ENCODE assay signal across 13 mouse cellular contexts in genomic region chr17:10300968-10301795, GRCm38 (mm10). TPM values are rescaled to one million over a fixed set of nuclear protein-coding genes. Genes with fewer than 3 reads are reported as not detected.
DNase-seq lines count a peak whose midpoint lies in the region; ATAC-seq and TF ChIP-seq lines count a peak whose summit lies in the region.
"Had no signal": no experiment of that assay in that cellular context is flagged by ENCODE, and none has a peak within 500 bp of the region (broad histone marks: within the 10 kb centered on the region; RNA-seq: fewer than 3 reads in every experiment).

No protein-coding gene starts in this region.

- H3K9ac ChIP-seq in heart, embryonic 16.5 days (ENCODE audit: low read length): peak overlapping the region; percentile 49
- H3K9ac ChIP-seq in midbrain, postnatal 0 days (replicated peaks; ENCODE audit: low read length, poor library complexity, severe bottlenecking): no peak overlapping the region
- H3K9ac ChIP-seq in midbrain, embryonic 15.5 days: no peak overlapping the region
- H3K9ac ChIP-seq: liver, embryonic 14.5 days; midbrain, embryonic 12.5 days had no signal

- H3K36me3 ChIP-seq in heart, embryonic 16.5 days (ENCODE audit: control insufficient read depth, insufficient read depth): no peaks in the 10 kb centered on the region
- H3K36me3 ChIP-seq in midbrain, postnatal 0 days (ENCODE audit: insufficient read depth, low read length): no peaks in the 10 kb centered on the region
- H3K36me3 ChIP-seq in midbrain, embryonic 15.5 days (replicated peaks): no peaks in the 10 kb centered on the region
- no peaks in the 10 kb centered on the region for H3K36me3 ChIP-seq in splenic B cell, adult 2 months (ENCODE audit: control insufficient read depth, insufficient read depth, low read length, poor library complexity, severe bottlenecking)
- H3K36me3 ChIP-seq: midbrain, embryonic 12.5 days had no signal

- TF ChIP-seq CTCF in midbrain, postnatal 0 days (IDR thresholded peaks at IDR 0.05): no peak

- DNase-seq in heart, adult 8-10 months (ENCODE audit: low spot score): no peak
- no peak for DNase-seq in midbrain, postnatal 0 days (ENCODE audit: low spot score)
- peak; percentile 31 for DNase-seq in splenic B cell, adult 2 months (ENCODE audit: low read depth, low spot score)
- DNase-seq in kidney, adult 8-10 months: no peak
- DNase-seq: cerebellum, postnatal 10 days; heart, postnatal 14 days; kidney, postnatal 36 days; thymus, adult 18-20 months had no signal

- no peaks in the 10 kb centered on the region for H3K27me3 ChIP-seq in heart, embryonic 16.5 days (ENCODE audit: control insufficient read depth, insufficient read depth, low read length)
- H3K27me3 ChIP-seq in midbrain, postnatal 0 days (ENCODE audit: insufficient read depth, low read length): no peaks in the 10 kb centered on the region
- H3K27me3 ChIP-seq in midbrain, embryonic 15.5 days (replicated peaks): no peaks in the 10 kb centered on the region
- H3K27me3 ChIP-seq in splenic B cell, adult 2 months (ENCODE audit: control insufficient read depth, insufficient read depth, low read length, poor library complexity, severe bottlenecking): no peaks in the 10 kb centered on the region
- H3K27me3 ChIP-seq: midbrain, embryonic 12.5 days had no signal

- H3K27ac ChIP-seq in heart, embryonic 16.5 days (ENCODE audit: low read length): 0 out of 2 replicates have a peak overlapping the region, but pooled peaks have one; percentile 14
- no peak overlapping the region for H3K27ac ChIP-seq in midbrain, postnatal 0 days (ENCODE audit: low read depth, low read length)
- no peak overlapping the region for H3K27ac ChIP-seq in midbrain, embryonic 15.5 days
- H3K27ac ChIP-seq: liver, embryonic 14.5 days; midbrain, embryonic 12.5 days had no signal

- 32% methylated on average over 4 of the region's 4 CpGs for WGBS in heart, embryonic 16.5 days
- 52% methylated on average over 4 of the region's 4 CpGs for WGBS in midbrain, postnatal 0 days
- WGBS in midbrain, embryonic 15.5 days: 56% methylated on average over 4 of the region's 4 CpGs

- H3K4me1 ChIP-seq in heart, embryonic 16.5 days (ENCODE audit: control insufficient read depth, insufficient read depth, low read length): peaks cover 24% of the 10 kb centered on the region
- H3K4me1 ChIP-seq in midbrain, postnatal 0 days (ENCODE audit: insufficient read depth, low read length): no peaks in the 10 kb centered on the region
- H3K4me1 ChIP-seq in midbrain, embryonic 15.5 days: peaks cover 8% of the 10 kb centered on the region; the same call in 1 of the 2 replicates

- H3K9me3 ChIP-seq in heart, embryonic 16.5 days (replicated peaks; ENCODE audit: control insufficient read depth, low read length): no peaks in the 10 kb centered on the region
- no peaks in the 10 kb centered on the region for H3K9me3 ChIP-seq in midbrain, postnatal 0 days (ENCODE audit: low read length)
- H3K9me3 ChIP-seq in midbrain, embryonic 15.5 days: no peaks in the 10 kb centered on the region
- H3K9me3 ChIP-seq: midbrain, embryonic 12.5 days had no signal

- H3K4me2 ChIP-seq in heart, embryonic 16.5 days (ENCODE audit: low read depth, low read length): peak overlapping the region; percentile 44
- H3K4me2 ChIP-seq in midbrain, postnatal 0 days (ENCODE audit: low read depth, low read length, poor library complexity, severe bottlenecking): peak overlapping the region; percentile 15; the same call in 1 of the 2 replicates
- H3K4me2 ChIP-seq in midbrain, embryonic 15.5 days: no peak overlapping the region
- H3K4me2 ChIP-seq: midbrain, embryonic 12.5 days had no signal

- H3K4me3 ChIP-seq in heart, embryonic 16.5 days (ENCODE audit: low read length): peak overlapping the region; percentile 3
- no peak overlapping the region for H3K4me3 ChIP-seq in midbrain, postnatal 0 days (ENCODE audit: low read depth, low read length)
- H3K4me3 ChIP-seq in midbrain, embryonic 15.5 days: no peak overlapping the region
- H3K4me3 ChIP-seq: midbrain, embryonic 12.5 days had no signal

- no peak for ATAC-seq in heart, embryonic 16.5 days (replicated peaks; ENCODE audit: extremely low read depth, insufficient read depth, low FRiP score)
- ATAC-seq in midbrain, postnatal 0 days (ENCODE audit: low FRiP score): no peak
- ATAC-seq in midbrain, embryonic 15.5 days (replicated peaks): no peak
- ATAC-seq in granulocyte monocyte progenitor cell, adult 5-6 weeks (replicated peaks; ENCODE audit: poor library complexity, severe bottlenecking): peak; percentile 33; the same call in 1 of the 2 replicates

RNA-seq across cellular contexts. Expression of gene Qk, which starts 18.5 kb away (rescaled TPM):
- polyA plus RNA-seq in heart, embryonic 16.5 days (2015; fragmentation: Nextera tagmentation; extraction: Ambion mirVana): 38.1 and 39.9 TPM in 2 replicates
- 100 to 1,000 TPM; 453 to 510 (median 503) TPM for total RNA-seq in heart, adult 8-10 months (2022)
- total RNA-seq in midbrain, postnatal 0 days (2014; rRNA removed): 293 and 297 TPM in 2 replicates
- 43.3 and 47.4 TPM in 2 replicates for polyA plus RNA-seq in midbrain, postnatal 0 days (2015; fragmentation: Nextera tagmentation; extraction: Ambion mirVana)
- 34.5 and 39.0 TPM in 2 replicates for polyA plus RNA-seq in midbrain, embryonic 15.5 days (2015; fragmentation: Nextera tagmentation; extraction: Ambion mirVana)
- 80.7 and 106 TPM in 2 replicates for total RNA-seq in granulocyte monocyte progenitor cell, adult 5-6 weeks (2014; fragmentation: Nextera tagmentation)
- 66.6 and 76.5 TPM in 2 replicates for total RNA-seq in granulocyte monocyte progenitor cell, adult 5-6 weeks (2017)
